Mouse (Mus musculus): ENCODE data around the gene Rel. TPM values are rescaled to one million over a fixed set of nuclear protein-coding genes. Genes with fewer than 3 reads are reported as not detected.

Rel gene
- polyA plus RNA-seq, 1 experiment from 2014 or later = 0.59 TPM

DNA sequence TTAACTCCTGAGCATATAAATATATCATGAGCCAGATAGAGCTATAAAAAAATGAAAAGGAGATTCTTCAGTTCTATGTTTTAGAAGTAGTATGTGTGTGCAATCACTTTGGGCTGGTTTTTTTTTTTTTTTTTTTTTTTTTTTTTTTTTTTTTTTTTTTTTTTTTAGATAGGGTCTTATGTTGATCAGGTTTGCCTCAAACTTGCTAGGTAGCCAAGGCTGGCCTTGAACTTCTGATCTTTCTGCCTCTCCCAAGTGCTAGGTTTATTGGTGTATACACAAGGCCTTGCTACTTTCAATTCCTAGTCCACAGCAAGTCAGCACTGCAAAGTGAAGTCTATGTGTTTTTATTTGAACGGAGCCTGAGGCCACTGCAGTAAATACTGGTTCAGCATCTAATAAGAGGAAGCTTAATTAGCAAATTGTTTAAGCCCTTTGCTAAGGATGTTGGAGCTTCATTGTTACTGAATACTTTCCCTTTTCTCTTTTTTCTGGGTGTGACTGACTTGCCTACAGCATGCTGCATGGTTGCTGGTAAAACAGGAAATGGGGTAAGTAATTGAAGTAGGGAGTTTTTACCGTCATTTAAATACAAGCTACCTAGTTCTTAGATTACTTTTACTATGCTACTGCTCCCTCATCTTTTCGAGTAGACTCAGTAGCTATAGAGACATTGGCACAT, 71.2 kb downstream of the Rel start:
- Histone ChIP-seq H3K36me3 (peaks cover 31% of the 10 kb centered on the region), H3K9me3 (replicated peaks) (no peaks in the 10 kb centered on the region), H3K27ac (replicated peaks) (no peak overlapping the region), H3K4me1 (peaks cover 4% of the 10 kb centered on the region; the same call in 1 of the 2 replicates), H3K4me3 (no peak overlapping the region), H3K27me3 (ENCODE audit: low read depth, poor library complexity, severe bottlenecking) (no peaks in the 10 kb centered on the region)
- WGBS = 84% methylated on average over 3 of the region's 3 CpGs
- no peak for DNase-seq (ENCODE audit: low spot score)

DNA sequence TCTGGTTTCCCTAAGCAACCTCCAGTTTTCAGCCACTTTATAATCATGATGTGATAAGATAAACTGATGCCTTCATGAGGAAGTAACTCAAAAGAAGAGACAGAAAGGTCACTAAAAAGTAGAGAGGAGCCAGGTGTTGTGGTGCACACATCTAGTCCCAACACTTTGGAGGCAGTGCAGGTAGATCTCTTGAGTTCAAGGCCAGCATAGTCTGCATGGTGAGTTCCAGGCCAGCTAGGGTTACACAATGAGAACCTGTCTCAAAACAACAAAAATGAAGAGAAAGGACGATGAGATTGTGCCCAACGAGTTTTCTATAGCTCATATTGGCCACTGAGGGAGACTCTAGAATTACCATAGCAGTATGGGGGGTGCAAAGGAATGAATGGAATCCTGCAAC, 72.2 kb downstream of the Rel start:
- DNase-seq (ENCODE audit: low spot score) = no peak
- Histone ChIP-seq H3K27ac (replicated peaks) (no peak overlapping the region), H3K27me3 (ENCODE audit: low read depth, poor library complexity, severe bottlenecking) (no peaks in the 10 kb centered on the region), H3K4me3 (no peak overlapping the region), H3K36me3 (peaks cover 26% of the 10 kb centered on the region), H3K4me1 (peaks cover 4% of the 10 kb centered on the region; the same call in 1 of the 2 replicates), H3K9me3 (replicated peaks) (no peaks in the 10 kb centered on the region)
- 71% methylated on average over 2 of the region's 2 CpGs for WGBS

DNA sequence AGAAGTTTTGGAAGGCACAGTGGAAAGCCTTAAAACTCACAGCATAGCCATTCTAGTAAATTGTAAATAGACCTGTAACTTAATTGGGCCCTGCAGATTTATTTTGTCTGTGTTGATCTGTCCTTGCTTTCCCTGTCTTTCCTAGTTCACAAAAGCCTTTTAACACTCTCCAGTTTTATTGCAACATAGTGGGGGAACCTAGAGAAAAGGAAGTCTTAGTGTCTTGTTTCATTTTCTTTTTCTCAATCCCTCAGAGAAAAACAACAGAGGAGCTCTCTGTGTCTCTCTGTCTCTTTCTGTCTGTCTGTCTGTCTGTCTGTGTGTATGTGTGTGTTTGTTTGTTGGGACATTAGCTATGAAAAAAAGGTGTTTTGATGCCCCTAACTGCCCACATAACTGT, 74.9 kb downstream of the Rel start:
- Histone ChIP-seq H3K4me3 (no peak overlapping the region), H3K27ac (replicated peaks) (no peak overlapping the region), H3K9me3 (replicated peaks) (no peaks in the 10 kb centered on the region), H3K27me3 (ENCODE audit: low read depth, poor library complexity, severe bottlenecking) (no peaks in the 10 kb centered on the region), H3K36me3 (peaks cover 20% of the 10 kb centered on the region), H3K4me1 (peaks cover 4% of the 10 kb centered on the region; the same call in 1 of the 2 replicates)
- DNase-seq (ENCODE audit: low spot score) = no peak

DNA sequence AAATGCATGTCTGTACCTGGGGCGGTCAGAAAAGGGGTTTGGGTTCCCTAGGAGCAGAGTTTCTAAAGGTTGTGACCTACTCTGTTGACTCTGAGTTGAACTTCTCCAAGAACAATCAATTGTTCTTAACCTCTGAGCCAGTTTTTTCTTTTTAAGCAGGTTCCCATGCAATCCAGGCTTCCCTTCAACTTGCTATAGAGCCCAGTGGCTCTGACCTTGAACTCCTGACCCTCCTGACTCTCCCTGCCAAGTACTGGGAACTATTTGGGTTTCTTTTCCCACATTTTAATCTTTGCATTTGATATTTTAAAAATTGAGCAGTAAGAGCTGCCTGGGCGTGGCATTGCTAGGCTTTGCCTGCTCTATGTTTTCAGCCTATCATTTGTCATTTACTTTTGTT, 77.5 kb downstream of the Rel start:
- WGBS = 95% methylated on average over 2 of the region's 2 CpGs
- no peak for DNase-seq (ENCODE audit: low spot score)
- H3K9me3 ChIP-seq (replicated peaks) = no peaks in the 10 kb centered on the region
- no peaks in the 10 kb centered on the region for H3K4me1 ChIP-seq
- H3K4me3 ChIP-seq = no peak overlapping the region
- no peak overlapping the region for H3K27ac ChIP-seq (replicated peaks)
- no peaks in the 10 kb centered on the region for H3K27me3 ChIP-seq (ENCODE audit: low read depth, poor library complexity, severe bottlenecking)
- peaks cover 22% of the 10 kb centered on the region for H3K36me3 ChIP-seq

DNA sequence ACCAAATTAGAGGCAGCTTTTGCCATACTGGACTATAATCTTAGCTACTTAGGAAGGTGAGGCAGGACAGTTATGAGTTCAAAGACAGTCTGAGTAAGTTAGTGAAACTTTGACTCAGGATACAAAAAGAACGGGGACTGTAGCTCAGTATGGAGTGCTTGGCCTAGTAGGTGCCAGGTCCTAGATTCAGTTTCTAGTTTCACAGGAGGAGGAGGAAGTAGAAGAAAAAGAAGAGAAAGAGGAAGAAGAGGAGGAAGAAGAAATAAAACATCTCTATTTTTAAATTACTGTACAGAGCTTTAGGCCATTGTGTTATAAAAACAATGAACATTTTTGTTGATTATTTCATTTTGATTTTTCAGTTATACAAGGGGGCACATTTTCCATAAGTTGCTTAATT, 82.7 kb downstream of the Rel start:
- H3K9me3 ChIP-seq (replicated peaks) = no peaks in the 10 kb centered on the region
- H3K27me3 ChIP-seq (ENCODE audit: low read depth, poor library complexity, severe bottlenecking) = no peaks in the 10 kb centered on the region
- H3K36me3 ChIP-seq = peaks cover 20% of the 10 kb centered on the region
- no peak overlapping the region for H3K27ac ChIP-seq (replicated peaks)
- 86% methylated on average over 1 of the region's 1 CpGs for WGBS
- H3K4me3 ChIP-seq = no peak overlapping the region
- DNase-seq (ENCODE audit: low spot score) = no peak
- H3K4me1 ChIP-seq = no peaks in the 10 kb centered on the region

Other genes with a start within 250 kb of the Rel start
- gene 1700093K21Rik, start 249.8 kb downstream of the Rel start, polyA plus RNA-seq (2016; fragmentation: Nextera tagmentation; extraction: Ambion mirVana) = not detected in 2 replicates
- 39.2 and 51.6 TPM in 2 replicates for gene 0610010F05Rik, start 137.3 kb downstream of the Rel start, polyA plus RNA-seq (2016; fragmentation: Nextera tagmentation; extraction: Ambion mirVana)
- gene Pus10, start 105.3 kb downstream of the Rel start, polyA plus RNA-seq (2016; fragmentation: Nextera tagmentation; extraction: Ambion mirVana) = 18.8 and 18.9 TPM in 2 replicates
- gene Pex13, start 105.0 kb downstream of the Rel start, polyA plus RNA-seq (2016; fragmentation: Nextera tagmentation; extraction: Ambion mirVana) = 36.0 and 37.0 TPM in 2 replicates
- gene Papolg, start 124.3 kb upstream of the Rel start, polyA plus RNA-seq (2016; fragmentation: Nextera tagmentation; extraction: Ambion mirVana) = 20.7 and 22.9 TPM in 2 replicates

Data from midbrain, embryonic 10.5 days (tissue).